Mouse (Mus musculus): Measurements from ENCODE around the gene Msh3.

The Msh3 gene

GRCm38 (mm10) chr13:92330621-92331020 is 24.2 kb downstream of the Msh3 start:
- DNase-seq (ENCODE audit: low read depth, low spot score): no peak

GRCm38 (mm10) chr13:92328000-92328399 is 26.8 kb downstream of the Msh3 start:
- DNase-seq (ENCODE audit: low read depth, low spot score): no peak

GRCm38 (mm10) chr13:92326030-92326429 is 28.8 kb downstream of the Msh3 start:
- no peak for DNase-seq (ENCODE audit: low read depth, low spot score)

- no peak for DNase-seq (ENCODE audit: low read depth, low spot score)
Measured at GRCm38 (mm10) chr13:92320770-92321169, 34.0 kb downstream of the Msh3 start.

- no peak for DNase-seq (ENCODE audit: low read depth, low spot score)
Measured at GRCm38 (mm10) chr13:92314613-92315012, 40.2 kb downstream of the Msh3 start.

GRCm38 (mm10) chr13:92305680-92306079 is 49.1 kb downstream of the Msh3 start, which contains the start of gene Gm20379:
TSS of gene Gm20379 (plus strand) at chr13:92305980.
- DNase-seq (ENCODE audit: low read depth, low spot score): no peak

- DNase-seq (ENCODE audit: low read depth, low spot score): no peak
Measured at GRCm38 (mm10) chr13:92304291-92304690, 50.5 kb downstream of the Msh3 start.

- no peak for DNase-seq (ENCODE audit: low read depth, low spot score)
Measured at GRCm38 (mm10) chr13:92303062-92303948, 51.5 kb downstream of the Msh3 start.

GRCm38 (mm10) chr13:92302466-92302865 is 52.3 kb downstream of the Msh3 start:
- no peak for DNase-seq (ENCODE audit: low read depth, low spot score)

- DNase-seq (ENCODE audit: low read depth, low spot score): no peak
Measured at GRCm38 (mm10) chr13:92301754-92302153, 53.0 kb downstream of the Msh3 start.

GRCm38 (mm10) chr13:92299522-92299921 is 55.3 kb downstream of the Msh3 start:
- DNase-seq (ENCODE audit: low read depth, low spot score): no peak

- no peak for DNase-seq (ENCODE audit: low read depth, low spot score)
Measured at GRCm38 (mm10) chr13:92297021-92297420, 57.8 kb downstream of the Msh3 start.

GRCm38 (mm10) chr13:92296490-92296889 is 58.3 kb downstream of the Msh3 start:
- DNase-seq (ENCODE audit: low read depth, low spot score): no peak

GRCm38 (mm10) chr13:92293883-92294282 is 60.9 kb downstream of the Msh3 start:
- DNase-seq (ENCODE audit: low read depth, low spot score): no peak

GRCm38 (mm10) chr13:92291605-92292004 is 63.2 kb downstream of the Msh3 start:
- DNase-seq (ENCODE audit: low read depth, low spot score): no peak

- no peak for DNase-seq (ENCODE audit: low read depth, low spot score)
Measured at GRCm38 (mm10) chr13:92277027-92277426, 77.8 kb downstream of the Msh3 start.

GRCm38 (mm10) chr13:92275292-92275691 is 79.5 kb downstream of the Msh3 start:
- no peak for DNase-seq (ENCODE audit: low read depth, low spot score)

GRCm38 (mm10) chr13:92274274-92275198 is 80.3 kb downstream of the Msh3 start:
- no peak for DNase-seq (ENCODE audit: low read depth, low spot score)

GRCm38 (mm10) chr13:92267076-92267475 is 87.7 kb downstream of the Msh3 start:
- no peak for DNase-seq (ENCODE audit: low read depth, low spot score)

GRCm38 (mm10) chr13:92263566-92263965 is 91.2 kb downstream of the Msh3 start:
- no peak for DNase-seq (ENCODE audit: low read depth, low spot score)

GRCm38 (mm10) chr13:92261329-92261728 is 93.5 kb downstream of the Msh3 start:
- DNase-seq (ENCODE audit: low read depth, low spot score): no peak

GRCm38 (mm10) chr13:92255480-92255879 is 99.3 kb downstream of the Msh3 start:
- no peak for DNase-seq (ENCODE audit: low read depth, low spot score)
